Mouse (Mus musculus) limb, embryonic 14.5 days (tissue): ENCODE results near the gene Pabpc4. TPM values are rescaled to one million over a fixed set of nuclear protein-coding genes. Genes with fewer than 3 reads are reported as not detected.
"Not testable (repeated sequence)": the region's sequence is repeated elsewhere in the genome, so short reads cannot be mapped to it uniquely, and the experiment has no call there.

ENCODE experiments used
- ATAC-seq: fragments of 200-750 bp; cut with Nextera tagmentation; 2 replicates; pipeline ENCODE4 v1.8.0; 2017; ENCODE audit warnings: low read depth, moderate number of reproducible peaks, moderate TSS enrichment; ENCODE audit not compliant: low FRiP score
- DNase-seq: peaks from one replicate; pipeline ENCODE4 v3.0.0-alpha.2; 2015; ENCODE audit warnings: low spot score
- H3K27ac ChIP-seq: fragments of 300-500 bp; sonication (generic); replicated peaks from 2 replicates; pipeline ENCODE4 v1.5.1; 2014; ENCODE audit warnings: low read depth, mild to moderate bottlenecking, low read length, moderate library complexity, mixed read lengths
- H3K27me3 ChIP-seq: fragments of 300-500 bp; sonication (generic); 2 replicates; pipeline ENCODE4 v1.6.1; 2014; ENCODE audit warnings: low read length, mixed read lengths; ENCODE audit not compliant: control insufficient read depth, insufficient read depth
- H3K36me3 ChIP-seq: fragments of 300-500 bp; sonication (generic); 2 replicates; pipeline ENCODE4 v1.6.1; 2014; ENCODE audit warnings: mild to moderate bottlenecking, low read length, moderate library complexity, mixed read lengths; ENCODE audit not compliant: control insufficient read depth, insufficient read depth
- H3K4me1 ChIP-seq: fragments of 300-500 bp; sonication (generic); 2 replicates; pipeline ENCODE4 v1.6.1; 2014; ENCODE audit warnings: antibody characterized with exemption, low read length, mixed read lengths; ENCODE audit not compliant: control insufficient read depth, insufficient read depth
- H3K4me2 ChIP-seq: fragments of 300-500 bp; sonication (generic); replicated peaks from 2 replicates; pipeline ENCODE4 v1.6.1; 2014; ENCODE audit warnings: low read depth, mild to moderate bottlenecking, low read length, moderate library complexity; ENCODE audit not compliant: severe bottlenecking
- H3K4me3 ChIP-seq: fragments of 300-500 bp; sonication (generic); replicated peaks from 2 replicates; pipeline ENCODE4 v1.5.1; 2014; ENCODE audit warnings: low read length
- H3K9ac ChIP-seq: fragments of 300-500 bp; sonication (generic); 2 replicates; pipeline ENCODE4 v1.6.1; 2014; ENCODE audit warnings: mild to moderate bottlenecking, low read depth, low read length, moderate library complexity; ENCODE audit not compliant: severe bottlenecking
- H3K9me3 ChIP-seq: fragments of 300-500 bp; sonication (generic); 2 replicates; pipeline ENCODE4 v1.6.1; 2016; ENCODE audit warnings: low read length; ENCODE audit not compliant: control insufficient read depth
- POLR2A ChIP-seq: fragments of 200-500 bp; IDR thresholded peaks from 2 replicates; pipeline ENCODE4 v1.8.0; 2012; ENCODE audit warnings: inconsistent platforms, mild to moderate bottlenecking, moderate library complexity, borderline replicate concordance; ENCODE audit not compliant: insufficient read depth, insufficient read length; ENCODE audit errors: extremely low read depth
- WGBS: fragments of 180-500 bp; shearing (Covaris S2); extraction: QIAGEN DNeasy Blood & Tissue Kit; methylation state at CpG from one replicate; pipeline ENCODE4 v1.1.7; 2014; 5-methylcytosine and 5-hydroxymethylcytosine counted together
- polyA plus RNA-seq, 2 experiments: library from polyadenylated mRNA; depleted of rRNA in 1 of 2; stranded (reverse) in 1 of 2; unstranded in 1 of 2; fragments of >200 nt; fragmentation: Nextera tagmentation in 1 of 2; extraction: Ambion mirVana in 1 of 2; gene quantifications; 2 replicates each; pipeline versions ENCODE4 v1.2.1 to v1.2.3; 2012 to 2014

Gene Pabpc4
- polyA plus RNA-seq, 2 experiments: 59.1 to 147 TPM

DNA sequence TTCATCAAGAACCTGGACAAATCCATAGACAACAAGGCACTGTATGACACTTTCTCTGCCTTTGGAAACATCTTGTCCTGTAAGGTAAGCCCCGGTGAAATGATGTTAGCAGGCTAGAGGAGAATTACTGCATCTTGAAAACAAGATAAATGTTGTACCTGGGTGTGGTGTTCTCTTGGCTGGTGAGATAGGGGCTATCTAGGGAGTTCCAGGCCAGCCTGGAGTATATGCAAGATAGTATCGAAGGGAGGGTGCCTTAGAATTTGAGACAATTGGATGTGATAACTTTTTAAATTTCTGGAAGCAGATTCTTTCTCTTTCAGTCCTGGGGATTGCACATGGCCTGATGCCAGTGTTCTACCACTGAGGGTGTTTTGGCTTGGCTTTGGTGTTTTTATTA, 24.6 kb downstream of the Pabpc4 start:
- Histone ChIP-seq H3K9ac (no peak overlapping the region), H3K27me3 (no peaks in the 10 kb centered on the region), H3K9me3 (no peaks in the 10 kb centered on the region), H3K4me2 (no peak overlapping the region), H3K4me1 (peaks cover 19% of the 10 kb centered on the region), H3K36me3 (peaks cover 47% of the 10 kb centered on the region), H3K4me3 (no peak overlapping the region), H3K27ac (no peak overlapping the region)
- ATAC-seq (no peak), DNase-seq (no peak)
- no peak for TF ChIP-seq POLR2A
- 93% methylated on average over 2 of the region's 2 CpGs for WGBS

DNA sequence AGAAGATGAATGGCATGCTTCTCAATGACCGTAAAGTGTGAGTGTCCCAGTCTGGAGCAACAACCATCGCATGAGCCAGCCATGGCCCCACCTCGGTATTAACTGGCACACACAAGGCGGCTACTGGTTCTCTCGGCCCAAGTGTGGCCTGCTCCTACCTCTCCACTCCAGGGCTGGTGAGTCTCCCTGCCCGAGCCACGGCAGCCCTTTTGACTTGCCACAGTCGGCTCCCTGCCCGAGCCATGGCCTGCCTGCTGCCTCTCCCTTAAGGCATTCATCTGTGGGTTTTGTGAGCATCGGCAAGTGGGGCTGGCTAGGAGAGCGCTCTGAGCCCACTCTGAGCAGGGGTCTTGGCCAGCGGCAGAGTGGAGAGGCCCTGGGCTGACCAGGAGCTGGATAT, 26.9 kb downstream of the Pabpc4 start:
- H3K36me3 ChIP-seq: peaks cover 70% of the 10 kb centered on the region
- ATAC-seq: no peak
- DNase-seq: no peak
- no peak for TF ChIP-seq POLR2A
- H3K9me3 ChIP-seq: no peaks in the 10 kb centered on the region
- H3K27me3 ChIP-seq: no peaks in the 10 kb centered on the region
- H3K27ac ChIP-seq: no peak overlapping the region
- H3K4me2 ChIP-seq: no peak overlapping the region
- H3K4me1 ChIP-seq: peaks cover 16% of the 10 kb centered on the region
- no peak overlapping the region; the same call in 1 of the 2 replicates for H3K9ac ChIP-seq
- 85% methylated on average over 12 of the region's 12 CpGs for WGBS
- H3K4me3 ChIP-seq: no peak overlapping the region

GRCm38 (mm10) chr4:123292390-123292789, 30.2 kb downstream of the Pabpc4 start:
- H3K27ac ChIP-seq: no peak overlapping the region
- H3K27me3 ChIP-seq: no peaks in the 10 kb centered on the region
- no peak for ATAC-seq
- TF ChIP-seq POLR2A: no peak
- H3K4me2 ChIP-seq: no peak overlapping the region
- no peaks in the 10 kb centered on the region for H3K4me1 ChIP-seq
- no peaks in the 10 kb centered on the region for H3K9me3 ChIP-seq
- WGBS: 66% methylated on average over 3 of the region's 3 CpGs
- DNase-seq: no peak
- peaks cover 97% of the 10 kb centered on the region for H3K36me3 ChIP-seq
- H3K9ac ChIP-seq: no peak overlapping the region
- no peak overlapping the region for H3K4me3 ChIP-seq

- DNase-seq: no peak
- 76% methylated on average over 7 of the region's 7 CpGs for WGBS
- no peak overlapping the region for H3K4me3 ChIP-seq
These were observed 30.8 kb downstream of the Pabpc4 start for GRCm38 (mm10) chr4:123292989-123293388.

GRCm38 (mm10) chr4:123293661-123294443, 31.7 kb downstream of the Pabpc4 start:
- Histone ChIP-seq H3K27ac (no peak overlapping the region), H3K4me3 (no peak overlapping the region), H3K27me3 (no peaks in the 10 kb centered on the region), H3K9me3 (no peaks in the 10 kb centered on the region), H3K36me3 (peaks cover 94% of the 10 kb centered on the region), H3K4me2 (no peak overlapping the region), H3K4me1 (no peaks in the 10 kb centered on the region), H3K9ac (no peak overlapping the region)
- no peak for ATAC-seq
- DNase-seq: no peak
- TF ChIP-seq POLR2A: no peak
- 76% methylated on average over 7 of the region's 7 CpGs for WGBS

More at GRCm38 (mm10) chr4:123292989-123293388, 30.8 kb downstream of the Pabpc4 start:
- Histone ChIP-seq H3K27ac (no peak overlapping the region), H3K36me3 (peaks cover 96% of the 10 kb centered on the region), H3K9ac (no peak overlapping the region), H3K4me1 (no peaks in the 10 kb centered on the region), H3K4me2 (no peak overlapping the region), H3K27me3 (no peaks in the 10 kb centered on the region), H3K9me3 (no peaks in the 10 kb centered on the region)
- no peak for ATAC-seq
- TF ChIP-seq POLR2A: no peak

DNA sequence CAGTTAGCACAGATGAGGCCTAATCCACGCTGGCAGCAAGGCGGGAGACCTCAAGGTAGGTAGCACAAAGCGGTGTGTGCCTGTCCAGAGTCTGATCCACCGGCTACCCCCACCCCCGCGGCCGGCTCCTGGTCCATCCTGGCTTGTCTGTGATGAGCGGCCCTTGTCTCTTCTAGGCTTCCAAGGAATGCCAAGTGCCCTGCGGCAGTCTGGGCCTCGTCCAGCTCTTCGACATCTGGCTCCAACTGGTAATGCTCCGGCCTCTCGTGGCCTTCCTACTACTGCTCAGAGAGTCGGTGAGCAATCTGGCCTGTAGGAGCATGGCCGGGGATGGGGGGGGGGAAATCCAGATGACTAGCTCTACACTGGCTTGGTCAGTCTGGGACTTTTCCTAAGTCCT, 32.9 kb downstream of the Pabpc4 start:
- not testable (repeated sequence) for H3K9me3 ChIP-seq, H3K4me3 ChIP-seq, ATAC-seq, DNase-seq, H3K27ac ChIP-seq, H3K27me3 ChIP-seq, H3K4me2 ChIP-seq, H3K4me1 ChIP-seq, H3K9ac ChIP-seq
- 90% methylated on average over 15 of the region's 15 CpGs for WGBS
- H3K36me3 ChIP-seq: peaks cover 94% of the 10 kb centered on the region
